Mouse (Mus musculus): ENCODE data around the gene Nhlrc3. TPM values are rescaled to one million over a fixed set of nuclear protein-coding genes. Genes with fewer than 3 reads are reported as not detected.
A peak's percentile ranks its signal among the peaks of the same experiment; 100 is the strongest.

The Nhlrc3 gene
- polyA plus RNA-seq, 1 experiment from 2014 or later, result 6.2 TPM

GRCm38 (mm10) chr3:53472061-53472460 is 8.9 kb upstream of the Nhlrc3 start:
- Histone ChIP-seq H3K36me3 (peaks cover 80% of the 10 kb centered on the region), H3K9ac (no peak overlapping the region)
- 96% methylated on average over 5 of the region's 5 CpGs for WGBS

GRCm38 (mm10) chr3:53469650-53470049 is 6.5 kb upstream of the Nhlrc3 start:
- no peaks in the 10 kb centered on the region for H3K9me3 ChIP-seq
- no peaks in the 10 kb centered on the region for H3K27me3 ChIP-seq (replicated peaks)
- peaks cover 59% of the 10 kb centered on the region for H3K36me3 ChIP-seq
- no peak overlapping the region for H3K9ac ChIP-seq
- H3K27ac ChIP-seq (replicated peaks), result no peak overlapping the region
- 90% methylated on average over 5 of the region's 5 CpGs for WGBS
- no peak overlapping the region for H3K4me2 ChIP-seq
- ATAC-seq (ENCODE audit: extremely low read depth, insufficient number of reproducible peaks, low FRiP score, low TSS enrichment), result no peak
- H3K4me1 ChIP-seq, result peaks cover 39% of the 10 kb centered on the region
- H3K4me3 ChIP-seq, result no peak overlapping the region

More at GRCm38 (mm10) chr3:53472061-53472460, 8.9 kb upstream of the Nhlrc3 start:
- no peak for ATAC-seq (ENCODE audit: extremely low read depth, insufficient number of reproducible peaks, low FRiP score, low TSS enrichment)
- Histone ChIP-seq H3K9me3 (no peaks in the 10 kb centered on the region), H3K4me2 (no peak overlapping the region), H3K4me3 (no peak overlapping the region), H3K4me1 (peaks cover 15% of the 10 kb centered on the region), H3K27me3 (replicated peaks) (no peaks in the 10 kb centered on the region), H3K27ac (replicated peaks) (no peak overlapping the region)

- no peak overlapping the region for H3K4me2 ChIP-seq
These were observed 4.2 kb upstream of the Nhlrc3 start for GRCm38 (mm10) chr3:53467356-53467755.

GRCm38 (mm10) chr3:53466481-53466880 is 3.3 kb upstream of the Nhlrc3 start:
- Histone ChIP-seq H3K27me3 (replicated peaks) (no peaks in the 10 kb centered on the region), H3K4me2 (peak overlapping the region; percentile 93), H3K4me1 (peaks cover 53% of the 10 kb centered on the region), H3K9ac (0 out of 2 replicates have a peak overlapping the region, but pooled peaks have one; percentile 10), H3K36me3 (peaks cover 27% of the 10 kb centered on the region), H3K9me3 (no peaks in the 10 kb centered on the region), H3K4me3 (no peak overlapping the region), H3K27ac (replicated peaks) (no peak overlapping the region)
- no peak for ATAC-seq (ENCODE audit: extremely low read depth, insufficient number of reproducible peaks, low FRiP score, low TSS enrichment)
- 75% methylated on average over 9 of the region's 9 CpGs for WGBS

More at GRCm38 (mm10) chr3:53467356-53467755, 4.2 kb upstream of the Nhlrc3 start:
- 72% methylated on average over 5 of the region's 5 CpGs for WGBS
- Histone ChIP-seq H3K36me3 (peaks cover 36% of the 10 kb centered on the region), H3K27me3 (replicated peaks) (no peaks in the 10 kb centered on the region), H3K4me1 (peaks cover 44% of the 10 kb centered on the region), H3K9ac (no peak overlapping the region), H3K9me3 (no peaks in the 10 kb centered on the region), H3K27ac (replicated peaks) (no peak overlapping the region), H3K4me3 (no peak overlapping the region)
- ATAC-seq (ENCODE audit: extremely low read depth, insufficient number of reproducible peaks, low FRiP score, low TSS enrichment), result no peak

- peaks cover 62% of the 10 kb centered on the region for H3K4me1 ChIP-seq
- H3K4me2 ChIP-seq, result peak overlapping the region; percentile 93
- peaks cover 24% of the 10 kb centered on the region for H3K36me3 ChIP-seq
- peak overlapping the region; percentile 97 for H3K9ac ChIP-seq
- no peak overlapping the region for H3K27ac ChIP-seq (replicated peaks)
- peak overlapping the region; percentile 73 for H3K4me3 ChIP-seq
- 32% methylated on average over 6 of the region's 6 CpGs for WGBS
- no peaks in the 10 kb centered on the region for H3K27me3 ChIP-seq (replicated peaks)
- H3K9me3 ChIP-seq, result no peaks in the 10 kb centered on the region
- ATAC-seq (ENCODE audit: extremely low read depth, insufficient number of reproducible peaks, low FRiP score, low TSS enrichment), result no peak
These were observed 2.2 kb upstream of the Nhlrc3 start for GRCm38 (mm10) chr3:53465330-53465729.

GRCm38 (mm10) chr3:53464146-53464698 is 1.1 kb upstream of the Nhlrc3 start:
- WGBS, result under 1% methylated on average over 20 of the region's 20 CpGs
- ATAC-seq (ENCODE audit: extremely low read depth, insufficient number of reproducible peaks, low FRiP score, low TSS enrichment), result no peak
- H3K4me2 ChIP-seq, result peak overlapping the region; percentile 93
- peaks cover 67% of the 10 kb centered on the region for H3K4me1 ChIP-seq
- H3K9ac ChIP-seq, result peak overlapping the region; percentile 97
- peak overlapping the region; percentile 73 for H3K4me3 ChIP-seq
- peaks cover 24% of the 10 kb centered on the region for H3K36me3 ChIP-seq
- peak overlapping the region; percentile 74 for H3K27ac ChIP-seq (replicated peaks)
- no peaks in the 10 kb centered on the region for H3K27me3 ChIP-seq (replicated peaks)
- no peaks in the 10 kb centered on the region for H3K9me3 ChIP-seq

GRCm38 (mm10) chr3:53463765-53464114 is 608 bp upstream of the Nhlrc3 start:
- WGBS, result under 1% methylated on average over 35 of the region's 35 CpGs
- ATAC-seq (ENCODE audit: extremely low read depth, insufficient number of reproducible peaks, low FRiP score, low TSS enrichment), result no peak

GRCm38 (mm10) chr3:53462701-53463045 is 459 bp downstream of the Nhlrc3 start:
- no peaks in the 10 kb centered on the region for H3K27me3 ChIP-seq (replicated peaks)
- peak overlapping the region; percentile 93 for H3K4me2 ChIP-seq
- H3K27ac ChIP-seq (replicated peaks), result peak overlapping the region; percentile 74
- peaks cover 58% of the 10 kb centered on the region for H3K4me1 ChIP-seq
- ATAC-seq (ENCODE audit: extremely low read depth, insufficient number of reproducible peaks, low FRiP score, low TSS enrichment), result no peak
- no peaks in the 10 kb centered on the region for H3K9me3 ChIP-seq
- H3K36me3 ChIP-seq, result peaks cover 33% of the 10 kb centered on the region
- WGBS, result 1% methylated on average over 9 of the region's 9 CpGs
- H3K9ac ChIP-seq, result peak overlapping the region; percentile 97
- peak overlapping the region; percentile 73 for H3K4me3 ChIP-seq

More at GRCm38 (mm10) chr3:53463765-53464114, 608 bp upstream of the Nhlrc3 start:
- Histone ChIP-seq H3K4me2 (peak overlapping the region; percentile 93), H3K27me3 (replicated peaks) (no peaks in the 10 kb centered on the region), H3K9me3 (no peaks in the 10 kb centered on the region), H3K4me3 (peak overlapping the region; percentile 73), H3K27ac (replicated peaks) (peak overlapping the region; percentile 74), H3K36me3 (peaks cover 23% of the 10 kb centered on the region), H3K9ac (peak overlapping the region; percentile 97), H3K4me1 (peaks cover 63% of the 10 kb centered on the region)

GRCm38 (mm10) chr3:53460106-53460505 is 3.0 kb downstream of the Nhlrc3 start:
- H3K4me2 ChIP-seq, result no peak overlapping the region
- H3K4me3 ChIP-seq, result no peak overlapping the region
- peaks cover 32% of the 10 kb centered on the region for H3K4me1 ChIP-seq
- no peak overlapping the region for H3K9ac ChIP-seq
- H3K36me3 ChIP-seq, result peaks cover 59% of the 10 kb centered on the region
- H3K9me3 ChIP-seq, result no peaks in the 10 kb centered on the region
- ATAC-seq (ENCODE audit: extremely low read depth, insufficient number of reproducible peaks, low FRiP score, low TSS enrichment), result no peak
- H3K27ac ChIP-seq (replicated peaks), result 0 out of 2 replicates have a peak overlapping the region, but pooled peaks have one; percentile 0
- 67% methylated on average over 9 of the region's 9 CpGs for WGBS
- H3K27me3 ChIP-seq (replicated peaks), result no peaks in the 10 kb centered on the region

GRCm38 (mm10) chr3:53457750-53458149 is 5.4 kb downstream of the Nhlrc3 start:
- 68% methylated on average over 5 of the region's 5 CpGs for WGBS
- Histone ChIP-seq H3K4me1 (peaks cover 27% of the 10 kb centered on the region), H3K36me3 (peaks cover 83% of the 10 kb centered on the region), H3K27ac (replicated peaks) (no peak overlapping the region), H3K27me3 (replicated peaks) (no peaks in the 10 kb centered on the region), H3K4me3 (no peak overlapping the region), H3K9me3 (no peaks in the 10 kb centered on the region), H3K4me2 (no peak overlapping the region), H3K9ac (no peak overlapping the region)
- no peak for ATAC-seq (ENCODE audit: extremely low read depth, insufficient number of reproducible peaks, low FRiP score, low TSS enrichment)

- WGBS, result 67% methylated on average over 7 of the region's 7 CpGs
- no peak overlapping the region for H3K9ac ChIP-seq
- H3K27ac ChIP-seq (replicated peaks), result no peak overlapping the region
- no peaks in the 10 kb centered on the region for H3K9me3 ChIP-seq
- peaks cover 6% of the 10 kb centered on the region; the same call in 1 of the 2 replicates for H3K4me1 ChIP-seq
- no peak for ATAC-seq (ENCODE audit: extremely low read depth, insufficient number of reproducible peaks, low FRiP score, low TSS enrichment)
- peaks cover 98% of the 10 kb centered on the region for H3K36me3 ChIP-seq
- no peak overlapping the region for H3K4me2 ChIP-seq
- H3K4me3 ChIP-seq, result no peak overlapping the region
- H3K27me3 ChIP-seq (replicated peaks), result no peaks in the 10 kb centered on the region
These were observed 8.1 kb downstream of the Nhlrc3 start for GRCm38 (mm10) chr3:53454984-53455383.

- 81% methylated on average over 6 of the region's 6 CpGs for WGBS
- H3K9me3 ChIP-seq, result no peaks in the 10 kb centered on the region
- H3K4me1 ChIP-seq, result peaks cover 8% of the 10 kb centered on the region; the same call in 1 of the 2 replicates
- H3K9ac ChIP-seq, result no peak overlapping the region
- no peak overlapping the region for H3K27ac ChIP-seq (replicated peaks)
- H3K4me2 ChIP-seq, result no peak overlapping the region
- ATAC-seq (ENCODE audit: extremely low read depth, insufficient number of reproducible peaks, low FRiP score, low TSS enrichment), result no peak
- no peak overlapping the region for H3K4me3 ChIP-seq
- peaks cover 98% of the 10 kb centered on the region for H3K36me3 ChIP-seq
- no peaks in the 10 kb centered on the region for H3K27me3 ChIP-seq (replicated peaks)
These were observed 8.6 kb downstream of the Nhlrc3 start for GRCm38 (mm10) chr3:53454561-53454960.
